Mouse (Mus musculus): ENCODE results near the gene Impad1.

Impad1 gene

GRCm38 (mm10) chr4:4792992-4793834 lies at the start of gene Impad1:
Gene Impad1 (minus strand): TSS chr4:4793355.
- DNase-seq (ENCODE audit: low read depth, low spot score): peak; percentile 65

GRCm38 (mm10) chr4:4840145-4840544 lies 47.0 kb upstream of the Impad1 start:
- DNase-seq (ENCODE audit: low read depth, low spot score): no peak

- no peak for DNase-seq (ENCODE audit: low read depth, low spot score)
These were observed 40.7 kb upstream of the Impad1 start for GRCm38 (mm10) chr4:4833789-4834295.

GRCm38 (mm10) chr4:4828131-4828530 lies 35.0 kb upstream of the Impad1 start:
- no peak for DNase-seq (ENCODE audit: low read depth, low spot score)

- DNase-seq (ENCODE audit: low read depth, low spot score): no peak
These were observed 29.0 kb upstream of the Impad1 start for GRCm38 (mm10) chr4:4822119-4822518.

- peak; percentile 26 for DNase-seq (ENCODE audit: low read depth, low spot score)
These were observed 789 bp downstream of the Impad1 start for GRCm38 (mm10) chr4:4792141-4792991.

- no peak for DNase-seq (ENCODE audit: low read depth, low spot score)
These were observed 2.0 kb downstream of the Impad1 start for GRCm38 (mm10) chr4:4791180-4791579.

- no peak for DNase-seq (ENCODE audit: low read depth, low spot score)
These were observed 8.0 kb downstream of the Impad1 start for GRCm38 (mm10) chr4:4785169-4785568.

GRCm38 (mm10) chr4:4784305-4784704 lies 8.8 kb downstream of the Impad1 start:
- DNase-seq (ENCODE audit: low read depth, low spot score): no peak

- no peak for DNase-seq (ENCODE audit: low read depth, low spot score)
These were observed 9.5 kb downstream of the Impad1 start for GRCm38 (mm10) chr4:4783686-4783957.

- no peak for DNase-seq (ENCODE audit: low read depth, low spot score)
These were observed 10.1 kb downstream of the Impad1 start for GRCm38 (mm10) chr4:4782882-4783685.

- DNase-seq (ENCODE audit: low read depth, low spot score): no peak
These were observed 13.8 kb downstream of the Impad1 start for GRCm38 (mm10) chr4:4779265-4779770.

- DNase-seq (ENCODE audit: low read depth, low spot score): no peak
These were observed 21.5 kb downstream of the Impad1 start for GRCm38 (mm10) chr4:4771523-4772114.

- DNase-seq (ENCODE audit: low read depth, low spot score): no peak
These were observed 27.3 kb downstream of the Impad1 start for GRCm38 (mm10) chr4:4765806-4766205.

- DNase-seq (ENCODE audit: low read depth, low spot score): no peak
These were observed 34.8 kb downstream of the Impad1 start for GRCm38 (mm10) chr4:4758376-4758775.

- DNase-seq (ENCODE audit: low read depth, low spot score): no peak
These were observed 63.7 kb downstream of the Impad1 start for GRCm38 (mm10) chr4:4729427-4729826.

- DNase-seq (ENCODE audit: low read depth, low spot score): no peak
These were observed 66.8 kb downstream of the Impad1 start for GRCm38 (mm10) chr4:4726241-4726776.

- no peak for DNase-seq (ENCODE audit: low read depth, low spot score)
These were observed 69.3 kb downstream of the Impad1 start for GRCm38 (mm10) chr4:4723821-4724220.

- no peak for DNase-seq (ENCODE audit: low read depth, low spot score)
These were observed 71.1 kb downstream of the Impad1 start for GRCm38 (mm10) chr4:4722081-4722480.

- DNase-seq (ENCODE audit: low read depth, low spot score): no peak
These were observed 75.3 kb downstream of the Impad1 start for GRCm38 (mm10) chr4:4717763-4718347.
